Mouse (Mus musculus) C2C12 (cell line): ENCODE measurements around the gene Cnpy1.

Experiments used
- CTCF ChIP-seq: IDR thresholded peaks from one replicate; pipeline ENCODE4 v1.5.1; 2011; ENCODE audit not compliant: control insufficient read depth, insufficient read depth, insufficient read length
- MAX ChIP-seq: IDR thresholded peaks from one replicate; pipeline ENCODE4 v1.6.1; 2011; ENCODE audit warnings: mild to moderate bottlenecking, control low read depth
- USF1 ChIP-seq: IDR thresholded peaks from one replicate; pipeline ENCODE4 v1.6.1; 2011; ENCODE audit warnings: low read depth, mild to moderate bottlenecking, control low read depth, moderate library complexity

GRCm38 (mm10) chr5:28262070-28262469 lies 16.5 kb upstream of the Cnpy1 start:
- TF ChIP-seq USF1 (no peak), CTCF (no peak), MAX (no peak)
